Mouse (Mus musculus) ovary, postnatal 14 days (tissue): Measurements from ENCODE around the gene 4930455H04Rik.

Experiments
- DNase-seq: peaks from one replicate; pipeline ENCODE4 v3.0.0; 2022; ENCODE audit warnings: low spot score

4930455H04Rik gene

DNA sequence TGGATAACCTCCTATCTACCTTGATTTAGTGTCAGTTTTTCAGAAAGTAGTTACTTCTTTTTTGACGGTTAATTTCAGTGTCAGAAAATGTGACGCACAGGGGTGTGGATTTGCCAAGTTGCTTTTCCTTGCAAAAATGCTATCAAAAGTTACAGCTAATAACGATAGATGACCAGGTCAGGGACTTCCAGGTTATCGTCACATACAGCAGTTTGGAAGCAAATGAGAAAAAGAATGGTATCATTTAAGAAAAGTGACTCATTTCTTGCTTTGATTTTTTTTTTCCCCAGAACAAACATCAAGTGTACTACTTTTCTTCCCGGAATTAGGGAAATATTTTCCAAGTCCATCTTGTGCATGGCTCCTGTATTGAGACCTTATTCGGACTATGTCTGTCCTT, 631 bp upstream of the 4930455H04Rik start:
- DNase-seq = no peak

DNA sequence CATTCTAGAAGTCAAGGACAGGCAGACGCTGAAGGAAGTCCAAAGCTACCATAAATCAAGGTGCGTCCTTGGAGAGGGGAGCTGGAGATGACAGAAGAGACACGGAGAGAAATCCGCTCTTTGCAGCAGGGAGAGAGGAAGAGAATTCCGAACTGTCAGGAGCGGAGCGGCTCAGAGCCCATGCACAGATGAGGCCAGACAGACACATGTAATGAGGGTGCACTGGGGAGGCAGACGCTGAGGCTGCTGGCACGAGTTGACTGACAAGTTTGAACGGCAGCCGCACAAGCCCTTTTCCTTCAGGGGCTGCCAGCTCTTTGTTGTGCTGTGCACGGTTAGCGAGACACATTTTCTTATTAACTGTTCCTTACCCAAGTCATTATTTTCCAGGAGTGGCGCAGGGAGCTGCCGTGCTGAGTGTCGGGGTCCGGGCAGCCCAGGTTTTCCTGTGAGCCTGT, 502 bp downstream of the 4930455H04Rik start, which contains the start of gene Palmd:
Gene Palmd, minus strand, starts transcription at position 448 of the 458 bp plus-strand sequence.
- DNase-seq = no peak

DNA sequence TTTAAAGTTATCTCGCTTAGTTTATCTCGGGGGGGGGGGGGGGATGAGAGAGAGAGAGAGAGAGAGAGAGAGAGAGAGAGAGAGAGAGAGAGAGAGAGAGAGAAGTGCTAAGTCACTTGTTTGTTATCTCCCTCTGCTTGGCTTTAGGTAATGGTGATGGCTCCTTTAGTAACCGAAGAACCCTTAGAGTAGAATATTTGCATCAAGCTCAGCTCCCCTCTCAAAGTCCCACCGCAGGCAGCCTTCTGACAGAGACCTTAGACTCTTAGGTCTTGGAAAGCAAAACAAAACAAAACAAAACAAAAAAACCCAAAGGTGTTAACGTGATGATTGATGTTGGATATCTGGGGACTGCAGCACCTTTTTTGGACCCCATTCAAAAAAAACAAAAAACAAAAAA, 936 bp downstream of the 4930455H04Rik start:
- DNase-seq = no peak

DNA sequence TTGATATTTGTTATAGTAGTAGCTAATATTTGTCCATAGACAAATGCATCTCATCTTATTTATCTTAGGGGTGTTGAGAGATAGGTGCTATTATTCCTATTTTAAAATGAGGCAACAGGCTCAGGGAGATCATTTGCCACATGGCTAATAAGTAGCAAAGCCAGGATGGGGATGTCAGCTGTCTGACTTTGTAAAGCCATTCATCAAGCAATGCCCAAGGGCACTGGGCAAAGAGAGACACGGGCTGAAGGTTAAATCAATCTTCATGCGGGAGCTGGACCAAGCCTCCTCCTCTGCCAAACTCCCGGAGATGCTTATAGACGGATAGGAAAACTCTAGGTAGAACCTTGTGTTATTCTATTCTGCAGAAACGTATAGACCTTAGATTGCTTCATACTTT, 1.7 kb downstream of the 4930455H04Rik start:
- no peak for DNase-seq

DNA sequence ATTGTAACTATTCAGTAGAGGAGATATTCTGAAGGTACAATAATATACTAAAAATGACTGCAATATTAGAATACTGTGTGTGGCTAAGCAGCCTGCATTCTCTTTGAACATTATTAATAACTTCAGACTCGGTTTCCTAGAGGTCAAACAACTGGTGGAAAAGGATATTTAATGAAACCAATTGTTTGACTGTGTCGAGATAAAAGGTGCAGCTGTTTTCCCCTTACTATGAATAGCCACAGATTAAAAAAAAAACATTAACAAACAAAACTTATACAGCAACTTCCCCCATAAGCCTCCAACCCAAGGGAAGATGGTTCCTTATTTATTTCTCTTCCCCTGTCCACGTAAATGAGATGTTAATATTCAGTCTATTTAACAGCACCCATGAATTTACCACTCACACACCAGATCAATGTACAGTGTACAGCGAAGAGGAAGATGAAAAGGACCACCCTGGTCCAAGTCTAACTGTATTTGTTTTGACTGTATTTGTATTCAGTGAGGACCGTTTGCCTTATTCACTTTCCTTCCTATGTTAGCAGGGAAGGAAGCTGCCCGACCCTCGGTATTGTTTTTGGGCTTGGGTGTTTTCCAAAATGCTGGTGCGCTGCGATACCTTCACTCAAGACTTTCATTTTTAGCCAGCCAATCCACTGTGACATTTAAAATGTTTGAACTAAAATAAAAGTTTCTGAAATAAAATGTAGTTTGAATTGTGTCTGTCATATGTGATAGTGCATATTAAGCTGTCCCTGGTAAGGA, 13.9 kb downstream of the 4930455H04Rik start:
- no peak for DNase-seq

DNA sequence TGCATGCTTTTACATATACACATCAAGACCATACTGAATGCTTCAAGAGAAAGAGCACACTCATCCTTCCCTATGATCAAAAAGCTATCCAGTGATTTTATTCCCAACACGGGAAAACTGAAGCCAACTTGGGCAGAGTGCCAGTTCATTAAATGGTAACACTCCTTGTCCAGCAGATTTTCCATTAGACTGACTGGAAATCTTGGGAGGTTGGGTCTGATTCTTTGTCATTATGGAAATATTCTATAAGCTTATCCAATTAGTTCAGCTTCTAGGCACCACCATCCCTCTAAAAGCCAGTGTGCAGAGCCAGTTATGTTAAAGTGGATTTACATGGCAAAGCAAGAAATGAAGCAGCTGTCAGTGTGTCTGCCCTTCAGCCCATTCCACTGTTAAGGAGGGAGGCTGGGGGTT, 17.0 kb downstream of the 4930455H04Rik start:
- DNase-seq = no peak

DNA sequence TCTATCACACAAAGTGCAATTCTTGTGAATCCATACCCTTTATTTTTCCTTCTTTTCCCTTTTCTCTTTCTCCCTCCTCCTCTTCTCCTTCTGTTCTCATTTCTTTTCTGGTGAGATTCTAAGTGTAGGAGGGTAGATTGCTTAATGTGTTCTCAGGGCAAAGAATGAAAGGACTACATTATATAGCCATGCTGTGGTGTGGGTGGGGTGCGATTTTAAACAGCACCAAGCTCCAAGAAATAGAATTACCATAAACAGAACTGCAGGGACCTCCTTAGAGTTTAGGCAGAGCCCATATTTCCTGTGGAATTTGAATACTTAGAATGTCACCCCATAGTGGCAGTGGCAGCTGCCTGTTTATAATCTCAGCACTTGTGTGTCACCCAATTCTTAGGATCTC, 17.7 kb downstream of the 4930455H04Rik start:
- DNase-seq = no peak

DNA sequence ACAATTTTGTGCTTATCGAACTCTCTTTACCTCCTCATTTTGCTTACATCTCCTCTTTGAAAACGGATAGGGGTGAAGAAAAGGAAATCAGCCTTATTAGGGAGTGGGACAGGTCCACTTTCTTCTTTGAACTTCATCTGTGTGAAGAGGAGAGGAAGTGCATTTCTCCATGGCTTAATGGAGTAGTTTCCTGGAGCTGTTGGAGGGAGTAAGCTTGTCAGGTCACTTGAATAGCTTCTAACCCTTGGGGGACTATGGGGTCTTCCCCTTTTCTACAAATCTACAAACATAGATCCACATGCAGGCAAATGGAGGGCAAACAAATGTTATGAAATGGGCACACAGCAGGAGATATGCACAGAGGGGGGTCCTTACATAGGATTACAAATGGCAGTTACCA, 18.4 kb downstream of the 4930455H04Rik start:
- no peak for DNase-seq

DNA sequence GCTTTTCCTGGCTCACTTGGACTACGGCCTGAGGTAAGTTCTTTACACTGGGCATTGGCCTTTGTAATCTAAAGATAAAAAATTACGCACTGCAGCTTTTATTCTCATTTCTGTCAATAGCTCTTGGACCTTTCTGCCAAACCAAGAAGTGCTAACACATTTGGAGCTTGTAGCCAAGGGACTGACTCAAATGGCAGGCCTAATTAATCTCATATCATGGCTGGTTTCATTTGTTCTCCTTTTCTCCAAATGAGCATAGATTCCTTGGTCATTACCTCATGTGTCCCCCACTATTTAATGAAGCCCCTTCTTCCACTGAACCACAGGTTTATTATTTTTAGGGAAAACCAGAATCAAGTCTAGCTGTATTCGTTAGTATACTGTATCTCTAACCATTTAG, 20.2 kb downstream of the 4930455H04Rik start:
- no peak for DNase-seq

DNA sequence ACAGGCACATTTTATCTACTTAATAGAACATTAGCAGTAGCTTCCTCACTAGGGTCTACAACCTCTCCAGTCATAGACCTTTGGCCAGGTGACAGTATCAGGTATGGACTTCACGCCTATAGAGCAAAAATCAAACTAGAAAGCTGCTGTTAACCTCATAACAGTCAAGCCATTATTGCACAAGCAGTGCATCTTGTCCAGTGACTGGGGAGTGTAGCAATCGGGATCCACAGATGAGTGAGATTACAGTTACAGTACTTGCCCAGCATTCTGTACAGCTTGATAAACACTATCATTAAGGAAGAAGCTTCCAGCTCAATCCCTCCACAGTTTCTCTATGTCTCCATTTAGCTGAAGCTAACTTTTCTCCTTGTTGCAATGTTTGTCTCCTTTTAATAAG, 23.1 kb downstream of the 4930455H04Rik start:
- no peak for DNase-seq

DNA sequence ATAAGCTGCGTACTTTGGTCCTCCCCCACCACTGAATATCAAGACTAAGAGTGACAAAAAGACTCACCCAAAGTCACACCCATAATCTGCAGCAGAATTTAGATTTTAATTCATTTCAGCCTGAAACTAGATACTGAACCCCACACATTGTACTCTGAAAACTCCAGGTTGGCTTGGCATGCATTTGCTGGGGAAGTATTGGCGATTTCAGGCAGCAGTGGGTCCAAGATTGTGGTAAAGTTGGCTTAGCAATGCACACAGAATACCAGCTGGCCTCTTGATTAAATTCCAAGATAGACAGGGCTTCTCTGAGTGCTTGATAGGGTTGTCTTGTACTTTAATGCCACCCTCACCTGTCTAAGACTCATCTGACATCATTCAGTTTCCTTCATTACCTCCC, 24.9 kb downstream of the 4930455H04Rik start:
- DNase-seq = no peak

DNA sequence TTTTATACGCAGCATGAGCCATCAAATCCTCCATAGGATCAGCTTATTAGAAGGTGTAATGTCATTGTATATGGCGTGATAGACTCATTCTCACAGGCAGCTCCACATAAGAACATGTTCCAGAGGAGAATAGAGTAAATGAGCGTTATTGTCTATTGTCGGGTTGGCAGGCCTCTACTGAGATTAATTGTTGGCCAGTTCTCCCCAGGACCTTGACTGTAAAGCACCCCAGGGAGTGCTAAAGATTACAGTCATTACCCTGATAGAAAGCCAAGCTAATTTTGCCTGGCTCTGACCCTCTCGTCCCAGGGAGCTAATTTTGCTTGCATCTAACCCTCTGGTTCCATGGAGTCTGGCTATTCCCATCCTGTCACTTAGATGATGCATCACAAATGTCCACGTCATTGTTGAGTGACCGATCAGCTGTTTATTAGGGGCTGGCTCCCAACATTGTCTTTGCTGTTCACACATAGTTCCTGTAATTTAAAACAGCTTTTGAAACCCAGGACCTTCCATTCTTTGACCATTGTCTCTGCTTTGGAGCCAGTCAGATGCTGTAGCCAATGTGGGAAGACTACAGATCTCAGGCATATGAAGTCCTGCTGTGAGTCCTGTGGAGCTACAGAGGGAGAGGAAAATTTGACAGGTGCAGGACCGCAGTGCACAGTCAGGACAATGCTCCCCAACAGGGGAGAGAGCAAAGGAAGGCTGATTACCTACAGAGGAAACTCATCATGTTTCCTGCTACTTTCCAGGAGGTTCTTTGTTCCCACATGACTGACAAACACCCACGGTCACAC, 33.8 kb downstream of the 4930455H04Rik start:
- DNase-seq = no peak

DNA sequence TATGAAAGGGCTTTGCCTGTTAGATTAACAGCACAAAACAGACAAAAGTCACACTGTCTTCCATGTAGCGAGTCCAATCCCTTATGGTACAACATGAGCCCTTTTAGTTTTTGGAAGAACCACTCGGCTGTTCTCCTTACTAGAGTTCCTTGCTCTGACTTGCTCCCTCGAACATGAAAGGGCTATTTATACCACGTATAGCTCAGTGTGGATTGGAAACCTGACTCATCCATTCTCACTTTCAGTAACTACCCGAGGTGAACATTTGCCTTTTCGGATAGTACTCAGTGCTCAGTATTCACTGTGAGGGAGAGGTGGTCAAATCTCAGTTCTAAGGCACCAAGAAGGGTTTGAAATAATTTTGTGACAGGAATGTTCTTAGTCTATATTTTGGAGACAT, 35.3 kb downstream of the 4930455H04Rik start:
- no peak for DNase-seq

DNA sequence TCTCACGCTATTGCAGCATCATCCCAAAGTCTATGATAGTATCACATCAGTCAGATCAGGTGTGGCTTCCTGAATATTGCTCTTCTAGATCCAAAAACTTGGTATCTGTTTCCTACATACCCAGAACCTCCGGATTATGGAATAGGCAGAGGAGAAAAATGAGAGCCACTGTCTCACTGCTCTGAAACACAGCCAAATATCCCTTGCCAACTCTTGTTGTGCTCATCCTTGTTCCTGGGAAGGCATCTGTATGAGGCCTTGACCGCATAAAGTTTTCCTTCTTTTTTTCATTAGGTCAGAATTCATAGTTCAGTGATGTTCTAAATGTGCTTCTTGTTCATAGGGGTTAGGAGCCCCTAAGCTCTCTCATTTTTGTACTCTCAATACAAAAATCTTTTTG, 38.6 kb downstream of the 4930455H04Rik start:
- no peak for DNase-seq

DNA sequence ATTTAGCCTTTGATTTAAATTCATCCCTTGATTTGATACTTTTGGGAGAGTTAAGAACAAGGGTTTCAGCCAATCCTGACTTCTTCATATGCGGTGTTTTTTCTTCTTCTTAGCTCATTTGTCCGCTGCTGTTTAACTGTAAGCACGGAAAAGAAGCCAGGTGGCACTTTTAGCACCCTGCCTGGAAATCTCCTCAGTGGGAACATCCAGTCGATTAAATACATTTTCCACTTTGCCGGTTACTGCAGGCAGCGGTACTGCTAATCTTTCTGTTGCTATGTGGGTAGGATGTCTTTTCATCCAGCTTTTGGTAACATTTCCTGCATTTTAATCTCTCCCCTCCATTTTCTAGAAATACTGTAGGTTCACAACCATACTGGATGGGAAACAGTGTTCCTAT, 39.3 kb downstream of the 4930455H04Rik start:
- no peak for DNase-seq

DNA sequence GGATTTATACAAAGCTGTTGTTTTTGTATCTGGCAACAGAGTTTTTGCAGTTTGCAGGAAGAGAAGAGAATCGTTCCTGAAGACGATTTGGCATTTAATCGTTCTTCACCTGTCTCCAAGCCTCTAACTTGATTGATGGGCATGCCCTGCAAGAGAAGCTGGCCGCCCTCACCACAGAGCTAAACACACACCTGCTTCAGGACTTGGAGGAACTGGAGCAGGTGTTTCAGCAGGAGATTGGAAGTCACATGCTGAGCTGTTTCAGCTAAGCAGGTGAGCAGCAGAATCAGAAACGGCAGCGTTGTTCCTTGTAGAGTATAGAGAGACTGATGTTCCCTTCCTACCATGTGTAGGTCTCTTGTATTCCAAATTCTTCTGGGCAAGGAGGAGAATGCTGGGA, 42.1 kb downstream of the 4930455H04Rik start:
- DNase-seq = no peak

DNA sequence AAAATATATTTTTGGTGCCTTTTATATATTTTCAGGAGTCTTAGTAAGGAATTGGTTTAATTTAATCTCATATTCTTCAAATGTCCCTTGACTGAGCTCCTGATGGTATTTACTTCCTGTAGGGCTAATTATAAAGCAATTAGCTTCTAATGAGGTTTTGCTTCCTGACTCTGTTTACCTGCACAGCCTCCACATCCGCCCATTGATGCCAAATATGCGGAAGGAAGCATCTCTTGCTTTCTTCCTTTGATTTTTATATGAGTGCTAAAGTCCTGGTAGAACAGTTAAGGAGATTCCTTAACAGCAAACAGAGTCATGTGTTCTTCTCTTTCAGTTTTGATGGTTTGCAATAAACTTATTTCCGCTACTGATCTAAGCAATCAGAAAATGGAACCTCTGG, 52.3 kb downstream of the 4930455H04Rik start:
- DNase-seq = no peak

DNA sequence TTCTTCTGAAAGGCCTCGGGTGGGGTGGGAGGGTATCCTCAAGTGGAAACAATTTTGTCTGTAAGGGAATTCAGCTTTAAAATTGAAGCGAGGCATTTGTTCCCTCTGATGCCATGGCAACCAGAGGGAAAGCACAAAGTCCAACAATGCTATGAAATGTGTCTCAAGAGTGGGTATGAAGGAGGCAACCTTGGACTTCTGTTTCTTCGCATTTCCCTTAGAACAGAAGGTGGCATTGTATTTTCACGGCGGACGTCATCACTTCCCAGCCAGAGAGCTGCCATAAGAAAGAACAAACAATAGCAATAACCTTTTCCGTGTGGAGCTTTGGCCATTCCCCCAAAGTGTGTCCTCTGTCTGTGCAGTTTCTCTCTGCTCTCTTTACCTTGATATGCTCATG, 53.8 kb downstream of the 4930455H04Rik start:
- DNase-seq = no peak

DNA sequence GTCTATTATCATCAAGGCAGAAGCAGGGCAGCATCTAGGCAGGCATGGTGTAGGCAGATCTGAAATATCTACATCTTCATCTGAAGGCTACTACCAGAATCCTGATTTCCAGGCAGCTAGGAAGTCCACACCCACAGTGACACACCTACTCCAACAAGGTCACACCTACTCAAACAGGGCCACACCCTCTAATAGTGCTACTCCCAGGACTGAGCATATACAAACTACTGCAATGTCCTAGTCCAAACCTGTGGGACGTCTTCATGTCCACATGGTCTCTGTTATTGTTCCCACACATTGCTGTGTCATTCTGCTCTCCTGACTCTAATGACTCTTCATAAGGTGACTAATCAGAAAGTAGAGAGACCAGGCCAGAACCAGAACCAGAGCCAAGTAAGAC, 56.0 kb downstream of the 4930455H04Rik start:
- DNase-seq = no peak

DNA sequence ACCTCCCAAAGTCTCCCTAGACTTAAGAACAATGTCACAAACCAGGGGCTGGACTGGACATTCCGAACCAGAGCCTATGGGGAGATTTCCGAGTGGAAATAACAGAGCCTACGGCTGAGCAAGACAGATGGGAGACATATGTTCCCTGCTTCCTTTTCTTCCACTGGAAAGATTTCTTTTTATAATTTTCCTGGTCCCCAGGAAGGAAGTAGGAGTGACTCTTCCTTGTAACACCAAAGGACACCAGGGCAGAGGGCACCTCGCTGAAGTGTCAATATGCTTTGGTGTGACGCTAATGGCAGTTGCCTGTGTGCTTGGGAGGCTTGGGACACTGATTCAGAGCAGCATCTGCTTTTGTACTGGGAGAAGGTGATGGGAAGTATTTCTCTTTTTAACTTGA, 56.5 kb downstream of the 4930455H04Rik start:
- DNase-seq = no peak

DNA sequence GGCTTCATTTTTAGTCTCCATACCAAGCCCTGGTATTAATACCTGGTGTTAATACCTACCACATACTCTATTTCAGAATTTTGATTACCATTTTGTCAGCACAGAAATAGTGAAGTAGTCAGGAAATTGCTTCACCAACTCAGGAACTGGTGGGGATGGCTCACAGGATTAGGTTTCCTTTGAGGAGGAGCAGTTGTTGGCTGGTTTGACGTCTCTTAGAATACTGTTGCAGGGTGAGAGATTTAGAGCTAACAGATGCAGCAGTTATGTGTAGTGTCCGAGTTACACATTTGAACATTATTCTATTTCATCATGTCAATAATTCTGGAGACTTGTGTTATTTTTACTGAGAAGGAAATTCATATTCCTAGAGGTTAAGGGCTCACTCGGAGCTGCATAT, 57.4 kb downstream of the 4930455H04Rik start:
- no peak for DNase-seq
